Mouse (Mus musculus): ENCODE measurements around the gene Gm20388. TPM values are rescaled to one million over a fixed set of nuclear protein-coding genes. Genes with fewer than 3 reads are reported as not detected.

Gm20388 gene
- total RNA-seq, 2 experiments from 2014 or later = 2.4 to 2.6 TPM

DNA sequence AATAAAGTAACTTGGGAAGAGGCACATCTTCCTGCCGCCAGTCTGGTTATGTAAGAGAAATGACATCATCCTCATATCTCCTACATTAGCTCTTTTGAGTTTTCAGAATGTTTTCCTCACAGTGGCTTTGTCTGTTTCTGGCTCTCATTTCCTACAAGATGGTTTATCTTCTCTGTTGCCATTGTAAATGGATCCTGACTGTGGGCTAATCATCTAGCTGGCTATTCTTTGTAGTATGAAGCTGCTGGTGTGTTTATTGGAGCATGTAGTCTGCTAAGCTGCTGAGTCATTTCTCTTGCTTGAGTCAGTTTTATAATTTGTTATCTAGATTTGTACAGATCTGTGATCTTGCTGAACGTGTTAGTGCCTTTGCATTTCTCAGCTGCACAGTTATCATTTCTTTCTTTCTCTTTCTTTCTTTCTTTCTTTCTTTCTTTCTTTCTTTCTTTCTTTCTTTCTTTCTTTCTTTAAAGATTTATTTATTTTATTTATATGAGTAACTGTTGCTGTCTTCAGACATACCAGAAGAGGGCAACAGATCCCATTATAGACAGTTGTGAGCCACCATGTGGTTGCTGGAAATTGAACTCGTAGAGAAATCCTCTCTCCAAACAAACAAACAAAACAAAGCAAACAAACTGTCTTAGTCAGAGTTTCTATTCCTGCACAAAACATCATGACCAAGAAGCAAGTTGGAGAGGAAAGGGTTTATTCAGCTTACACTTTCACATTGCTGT, 3723.9 kb downstream of the Gm20388 start:
- intact Hi-C loops (cut with DNase I) = no loop called here
- TF ChIP-seq CTCF (IDR thresholded peaks at IDR 0.05) = peak; percentile 29
- no peak for DNase-seq (ENCODE audit: extremely low spot score in 1 of 2, low spot score in 2 of 2)
- Histone ChIP-seq H3K4me3 (no peak overlapping the region), H3K27ac (peak overlapping the region; percentile 58; the same call in 1 of the 2 replicates)

DNA sequence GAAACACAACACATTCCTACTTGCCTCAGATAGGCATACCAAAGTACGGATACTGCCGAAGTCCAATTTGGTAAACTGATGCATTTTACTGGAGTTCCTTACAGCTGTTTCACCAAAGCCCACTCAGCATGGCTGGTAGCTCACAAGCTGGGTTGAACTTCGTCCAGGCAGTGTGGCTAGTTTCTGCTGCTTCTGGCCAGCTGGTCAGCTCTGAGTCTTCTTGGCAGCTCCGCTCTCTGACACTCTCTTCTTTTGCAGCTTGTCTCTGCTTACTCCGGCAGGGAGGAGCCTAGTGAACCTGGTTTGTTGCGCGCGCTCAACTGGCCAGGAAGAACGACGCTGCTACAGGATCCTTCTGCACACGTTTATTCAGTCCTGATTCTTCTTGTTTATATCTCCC, 3725.0 kb downstream of the Gm20388 start:
- no peak overlapping the region for H3K4me3 ChIP-seq
- DNase-seq (ENCODE audit: extremely low spot score in 1 of 2, low spot score in 2 of 2) = no peak
- no peak overlapping the region for H3K27ac ChIP-seq
- intact Hi-C loops (cut with DNase I) = no loop called here
- no peak for TF ChIP-seq CTCF (IDR thresholded peaks at IDR 0.05)

DNA sequence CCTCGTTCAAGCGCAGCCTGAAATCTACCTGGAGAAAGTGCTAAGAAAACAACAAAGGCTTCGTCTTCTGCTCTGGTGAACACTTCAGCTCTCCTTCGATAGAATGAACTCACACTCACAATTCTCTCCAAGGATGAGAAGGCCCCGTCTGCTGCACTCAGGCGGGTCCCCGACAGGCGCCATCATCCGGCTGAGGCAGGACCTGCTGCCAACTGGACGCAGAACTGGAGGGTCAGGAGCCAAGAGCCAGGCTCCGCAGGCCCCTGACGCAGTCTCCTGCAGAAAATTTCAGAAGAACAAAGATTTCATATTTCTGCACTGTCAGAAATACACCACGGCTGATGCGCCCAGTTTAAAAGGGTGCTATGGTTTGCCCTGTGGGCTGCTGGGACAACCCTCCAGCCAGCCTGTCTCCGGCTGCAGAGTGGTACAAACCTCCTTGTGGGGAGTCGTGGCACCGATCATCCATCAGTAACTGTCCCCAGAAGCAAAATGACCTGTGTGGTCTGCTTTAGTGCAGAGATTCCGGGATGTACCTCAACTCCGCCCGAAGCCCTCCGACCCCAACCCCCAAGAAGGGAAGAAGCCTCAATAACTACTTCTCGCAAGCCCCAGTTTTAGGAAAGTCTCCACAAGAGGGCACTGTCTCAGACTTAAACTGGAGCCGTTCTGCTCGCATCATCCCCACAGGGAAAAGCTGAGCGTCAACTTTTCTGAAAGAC, 3732.8 kb downstream of the Gm20388 start:
- DNase-seq (ENCODE audit: extremely low spot score in 1 of 2, low spot score in 2 of 2) = peak; percentile 47 to 66

DNA sequence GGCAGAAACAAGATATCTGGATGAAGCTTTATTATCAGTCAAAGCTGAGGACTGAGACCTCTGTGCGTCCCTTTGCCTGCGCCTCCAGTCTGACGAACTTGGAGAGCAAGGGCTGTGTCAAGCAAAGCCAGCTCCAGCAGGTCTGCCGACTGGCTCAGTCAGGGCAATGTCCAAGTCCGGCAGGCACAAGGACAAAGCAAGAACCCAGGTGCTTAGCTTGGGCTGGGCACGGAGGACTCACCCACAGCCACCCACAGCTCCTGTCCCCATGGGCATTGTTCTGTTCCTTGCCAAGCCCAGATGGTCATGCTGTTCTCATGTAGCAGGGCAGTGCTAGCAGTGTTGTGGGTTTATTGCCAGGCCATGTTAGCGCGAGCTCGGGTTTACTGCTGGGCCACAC, 3734.6 kb downstream of the Gm20388 start:
- intact Hi-C loops (cut with DNase I) = no loop called here
- no peak for DNase-seq (ENCODE audit: extremely low spot score in 1 of 2, low spot score in 2 of 2)

More for the DNA sequence above, 3732.8 kb downstream of the Gm20388 start:
- intact Hi-C loops (cut with DNase I) = loop anchor here (2.0 kb wide), 1 partner anchor 141 kb away; no protein-coding TSS in a partner anchor
- Histone ChIP-seq H3K27ac (no peak overlapping the region), H3K4me3 (no peak overlapping the region)
- peak; percentile 79 for TF ChIP-seq CTCF (IDR thresholded peaks at IDR 0.05)

DNA sequence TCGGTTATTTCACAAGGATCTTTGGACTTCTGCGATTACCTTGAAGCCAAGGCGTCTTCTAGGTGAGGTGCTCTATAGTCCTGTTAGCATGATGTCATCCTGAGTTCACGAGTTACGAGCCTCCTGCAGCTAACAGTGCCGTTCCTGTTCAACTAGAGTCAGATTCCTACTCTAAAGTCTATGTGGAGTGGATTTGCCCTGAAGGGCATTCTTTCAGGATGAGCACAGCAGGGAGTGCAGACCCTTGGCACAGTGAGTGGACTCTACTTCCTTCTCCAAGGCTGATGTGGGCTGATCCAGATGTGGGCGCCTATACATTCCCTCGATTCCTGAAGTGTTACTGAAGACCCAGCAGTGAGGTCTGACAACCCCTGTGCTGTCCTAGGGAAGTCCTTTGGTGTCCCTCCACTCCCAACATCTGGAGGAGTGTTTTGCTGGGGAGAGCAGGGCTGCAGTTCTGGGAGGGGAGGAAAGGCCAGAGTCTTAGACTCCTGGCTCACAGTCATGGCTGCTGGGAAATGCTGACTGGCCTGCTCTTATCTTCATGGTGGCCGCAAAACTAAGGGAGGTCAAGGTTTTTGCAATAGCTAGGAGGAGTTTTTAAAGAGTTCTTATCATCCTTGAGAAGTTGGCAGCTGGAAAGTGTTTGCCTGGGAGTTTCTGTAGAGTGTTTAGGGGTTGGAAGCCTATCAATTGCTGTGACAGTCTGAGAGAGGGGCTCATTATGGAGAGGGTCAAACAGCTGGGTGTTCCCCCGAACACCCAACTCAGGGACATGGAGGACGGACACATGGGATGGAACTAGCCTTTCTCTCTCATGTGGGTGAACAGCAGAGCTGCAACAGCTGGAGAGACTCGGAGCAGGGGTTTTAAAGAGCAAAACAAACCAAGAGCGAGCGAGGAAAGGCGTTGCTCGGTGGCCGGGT, 3737.9 kb downstream of the Gm20388 start:
- no peak for DNase-seq (ENCODE audit: extremely low spot score in 1 of 2, low spot score in 2 of 2)
- intact Hi-C loops (cut with DNase I) = no loop called here
- no peak overlapping the region for H3K4me3 ChIP-seq
- no peak for TF ChIP-seq CTCF (IDR thresholded peaks at IDR 0.05)
- H3K27ac ChIP-seq = no peak overlapping the region

More for the DNA sequence above, 3734.6 kb downstream of the Gm20388 start:
- Histone ChIP-seq H3K4me3 (no peak overlapping the region), H3K27ac (no peak overlapping the region)
- TF ChIP-seq CTCF (IDR thresholded peaks at IDR 0.05) = no peak

DNA sequence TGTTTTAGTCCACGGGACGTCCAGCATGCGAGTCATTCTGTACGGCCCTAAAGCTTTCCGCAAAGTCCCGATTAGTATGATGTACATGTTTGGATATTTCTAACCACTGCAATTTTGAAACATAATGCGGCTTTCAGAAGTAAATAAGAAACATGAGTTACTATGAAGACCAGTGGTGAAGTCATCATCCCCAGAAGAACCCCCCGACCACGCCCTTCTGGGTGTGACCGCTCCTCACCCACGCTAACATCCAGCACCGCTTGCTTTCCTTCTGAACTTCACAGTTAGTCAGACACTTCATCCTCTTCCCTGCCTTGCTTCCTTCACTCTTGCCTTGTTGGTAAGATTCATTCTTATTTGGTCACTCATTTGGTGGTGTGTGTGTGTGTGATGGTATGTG, 3738.8 kb downstream of the Gm20388 start:
- intact Hi-C loops (cut with DNase I) = no loop called here
- Histone ChIP-seq H3K4me3 (no peak overlapping the region), H3K27ac (no peak overlapping the region)
- no peak for TF ChIP-seq CTCF (IDR thresholded peaks at IDR 0.05)
- DNase-seq (ENCODE audit: extremely low spot score in 1 of 2, low spot score in 2 of 2) = no peak

DNA sequence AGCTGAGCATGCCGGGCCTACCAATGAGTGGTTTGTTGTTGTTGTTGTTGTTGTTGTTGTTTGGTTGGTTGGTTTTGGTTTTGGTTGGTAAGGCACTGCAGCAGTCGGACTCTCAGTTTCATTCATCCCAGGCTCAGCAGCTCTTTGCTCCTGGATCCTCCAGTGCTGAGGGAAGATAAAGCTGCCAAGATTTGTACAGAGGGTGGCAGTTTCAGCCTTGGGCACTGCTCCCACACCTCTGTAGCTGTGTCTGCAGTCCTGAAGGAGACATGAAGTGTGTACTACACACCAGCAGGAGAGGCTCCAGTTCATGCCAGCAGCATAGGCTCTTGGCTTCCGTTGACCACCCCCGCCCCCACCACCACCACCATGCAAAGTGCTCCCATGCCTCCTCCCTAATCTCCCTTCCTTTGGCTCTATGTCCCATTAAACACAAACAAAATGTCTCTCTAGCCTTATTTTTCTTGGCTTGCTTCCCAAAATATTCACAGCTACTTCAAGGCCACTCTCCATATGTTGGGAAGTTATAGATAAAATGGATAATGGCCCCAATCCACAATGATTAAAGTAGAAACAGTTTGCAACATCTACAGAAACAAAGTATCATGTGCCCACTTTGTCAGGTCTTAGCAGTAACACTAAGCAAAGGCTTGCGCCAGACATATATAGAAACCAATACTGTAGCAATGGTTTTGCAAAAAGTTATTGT, 3740.9 kb downstream of the Gm20388 start:
- no peak overlapping the region for H3K27ac ChIP-seq
- no peak overlapping the region for H3K4me3 ChIP-seq
- intact Hi-C loops (cut with DNase I) = loop anchor here (2.0 kb wide), 1 partner anchor 117 kb away; no protein-coding TSS in a partner anchor
- no peak for TF ChIP-seq CTCF (IDR thresholded peaks at IDR 0.05)
- no peak for DNase-seq (ENCODE audit: extremely low spot score in 1 of 2, low spot score in 2 of 2)

DNA sequence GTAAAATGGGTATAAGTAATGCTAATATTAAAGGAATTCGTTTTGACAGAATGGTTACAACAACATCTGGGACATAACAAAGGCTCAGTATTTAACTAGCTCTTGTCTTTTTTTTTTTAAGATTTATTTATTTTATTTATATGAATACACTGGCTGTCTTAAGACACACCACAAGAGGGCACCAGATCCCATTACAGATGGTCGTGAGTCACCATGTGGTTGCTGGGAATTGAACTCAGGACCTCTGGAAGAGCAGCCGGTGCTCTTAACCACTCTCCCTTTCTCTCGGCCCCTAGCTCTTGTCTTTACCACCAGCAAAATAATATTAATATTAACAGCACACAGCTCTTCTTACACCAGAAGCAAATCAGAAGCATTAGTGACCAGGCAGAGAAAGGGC, 3742.0 kb downstream of the Gm20388 start:
- DNase-seq (ENCODE audit: extremely low spot score in 1 of 2, low spot score in 2 of 2) = no peak
- intact Hi-C loops (cut with DNase I) = loop anchor here (1.0 to 2.0 kb wide), 2 partner anchors 116 to 132 kb away; no protein-coding TSS in a partner anchor
- Histone ChIP-seq H3K4me3 (no peak overlapping the region), H3K27ac (no peak overlapping the region)
- TF ChIP-seq CTCF (IDR thresholded peaks at IDR 0.05) = peak; percentile 59

DNA sequence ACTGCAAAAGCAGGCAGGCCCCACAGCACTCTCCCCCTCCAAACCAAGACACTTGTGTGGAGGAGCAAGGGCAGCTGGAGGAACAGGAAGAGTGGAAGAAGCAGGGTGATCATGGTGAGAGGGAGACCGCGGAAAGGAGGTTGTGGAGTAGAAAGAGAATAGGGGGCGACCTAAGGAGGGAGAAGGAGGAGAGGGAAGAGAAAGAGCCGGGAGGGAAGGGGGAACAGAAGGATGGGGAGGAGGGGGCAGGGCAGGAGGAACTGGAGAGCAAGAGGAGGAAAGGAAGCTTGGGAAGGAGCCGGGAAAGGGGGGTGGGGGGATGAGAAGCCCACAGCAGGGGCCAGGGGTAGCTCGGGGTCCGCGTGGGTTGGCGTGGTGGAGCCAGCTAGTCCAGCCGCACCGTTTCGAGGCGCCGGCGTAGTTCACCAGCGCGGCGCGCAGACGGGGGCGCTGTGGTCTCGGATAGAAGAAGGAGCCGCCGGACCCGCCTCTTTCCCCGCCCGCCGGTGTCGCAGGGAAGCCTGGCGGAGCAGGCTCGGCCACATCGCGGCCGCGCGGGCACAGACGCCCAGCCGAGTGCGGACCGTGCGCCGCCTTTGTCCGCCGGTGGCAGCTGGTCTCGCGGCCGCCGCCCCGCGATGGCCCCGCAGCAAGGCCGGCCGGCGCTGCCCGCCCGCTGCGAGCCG, 3742.8 kb downstream of the Gm20388 start, which contains the start of gene Rhou:
Rhou (plus strand) TSS at position 622 of the 686 bp plus-strand sequence.
- intact Hi-C loops (cut with DNase I) = loop anchor here (1.0 to 2.0 kb wide), 2 partner anchors 115 to 131 kb away; no protein-coding TSS in a partner anchor
- peak within 1 kb of the TSS; percentile 90 for H3K27ac ChIP-seq
- TF ChIP-seq CTCF (IDR thresholded peaks at IDR 0.05) = peak; percentile 70
- H3K4me3 ChIP-seq = peak within 1 kb of the TSS; percentile 57
- peak; percentile 93 to 94 for DNase-seq (ENCODE audit: extremely low spot score in 1 of 2, low spot score in 2 of 2)

DNA sequence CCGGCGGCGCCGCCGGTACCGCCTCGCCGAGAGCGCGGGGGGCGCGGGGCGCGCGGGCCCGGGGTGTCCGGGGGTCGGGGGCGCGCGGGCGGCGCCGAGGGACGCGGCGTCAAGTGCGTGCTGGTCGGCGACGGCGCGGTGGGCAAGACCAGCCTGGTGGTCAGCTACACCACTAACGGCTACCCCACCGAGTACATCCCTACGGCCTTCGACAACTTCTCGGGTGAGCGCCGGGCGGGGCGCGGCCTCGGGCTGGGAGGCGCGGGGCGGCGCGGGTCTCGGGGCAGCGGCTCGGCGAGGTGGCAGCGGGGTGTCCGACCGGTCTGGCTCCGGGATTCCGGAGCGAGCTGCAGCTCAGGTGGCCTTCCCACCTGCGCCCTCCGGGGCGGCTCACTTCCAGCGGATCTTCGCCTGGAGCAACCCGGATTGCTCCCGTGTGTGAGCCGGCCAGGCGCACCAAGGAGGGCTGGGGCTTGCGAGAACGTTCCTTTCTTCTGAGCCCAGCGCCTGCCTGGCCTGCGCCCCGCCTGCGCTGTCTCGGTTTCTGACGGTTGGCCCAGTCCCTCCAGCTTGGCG, 3743.4 kb downstream of the Gm20388 start:
- peak overlapping the region; percentile 57 for H3K4me3 ChIP-seq
- no peak for TF ChIP-seq CTCF (IDR thresholded peaks at IDR 0.05)
- intact Hi-C loops (cut with DNase I) = loop anchor here (1.0 to 2.0 kb wide), 3 partner anchors 75 to 130 kb away; no protein-coding TSS in a partner anchor
- DNase-seq (ENCODE audit: extremely low spot score in 1 of 2, low spot score in 2 of 2) = peak; percentile 45 to 56
- peak overlapping the region; percentile 90 for H3K27ac ChIP-seq
